Mouse (Mus musculus): ENCODE data around the gene Fam19a4.

- TF ChIP-seq CTCF (IDR thresholded peaks at IDR 0.05) (no peak), EP300 (IDR thresholded peaks at IDR 0.05; ENCODE audit: insufficient read depth, low read depth, low read length) (no peak), POLR2A (IDR thresholded peaks at IDR 0.05; ENCODE audit: insufficient read depth, low read depth, low read length) (no peak)
These were observed 124.4 kb downstream of the Fam19a4 start for GRCm38 (mm10) chr6:96935776-96936175.
